Mouse (Mus musculus) intestine, postnatal 0 days (tissue): ENCODE measurements around the gene Esp4. TPM values are rescaled to one million over a fixed set of nuclear protein-coding genes. Genes with fewer than 3 reads are reported as not detected.
"Not testable (repeated sequence)": the region's sequence is repeated elsewhere in the genome, so short reads cannot be mapped to it uniquely, and the experiment has no call there.

Experiments used
- ATAC-seq: fragments of 200-750 bp; cut with Nextera tagmentation; 2 replicates; pipeline ENCODE4 v1.8.0; 2017; ENCODE audit warnings: mild to moderate bottlenecking, moderate TSS enrichment, moderate library complexity
- H3K27ac ChIP-seq: fragments of 300-500 bp; sonication (generic); 2 replicates; pipeline ENCODE4 v1.5.1; 2014; ENCODE audit warnings: mild to moderate bottlenecking, low read depth, low read length, moderate library complexity
- H3K27me3 ChIP-seq: fragments of 300-500 bp; sonication (generic); replicated peaks from 2 replicates; pipeline ENCODE4 v1.6.1; 2014; ENCODE audit warnings: low read length, mixed read lengths; ENCODE audit not compliant: control insufficient read depth, insufficient read depth
- H3K36me3 ChIP-seq: fragments of 300-500 bp; sonication (generic); 2 replicates; pipeline ENCODE4 v1.6.1; 2014; ENCODE audit warnings: mild to moderate bottlenecking, moderate library complexity; ENCODE audit not compliant: control insufficient read depth, insufficient read depth
- H3K4me1 ChIP-seq: fragments of 300-500 bp; sonication (generic); replicated peaks from 2 replicates; pipeline ENCODE4 v1.6.1; 2014; ENCODE audit warnings: antibody characterized with exemption, low read length, mixed read lengths; ENCODE audit not compliant: control insufficient read depth, insufficient read depth
- H3K4me2 ChIP-seq: fragments of 300-500 bp; sonication (generic); replicated peaks from 2 replicates; pipeline ENCODE4 v1.6.1; 2014; ENCODE audit warnings: low read depth, mild to moderate bottlenecking, moderate library complexity
- H3K4me3 ChIP-seq: fragments of 300-500 bp; sonication (generic); 2 replicates; pipeline ENCODE4 v1.5.1; 2014; ENCODE audit warnings: low read depth, low read length
- H3K9ac ChIP-seq: fragments of 300-500 bp; sonication (generic); 2 replicates; pipeline ENCODE4 v1.6.1; 2014; ENCODE audit warnings: mild to moderate bottlenecking, low read depth, low read length
- H3K9me3 ChIP-seq: fragments of 300-500 bp; sonication (generic); 2 replicates; pipeline ENCODE4 v1.6.1; 2016; ENCODE audit warnings: mixed run types; ENCODE audit not compliant: control insufficient read depth
- CTCF ChIP-seq: sonication (generic); IDR thresholded peaks from 2 replicates; pipeline ENCODE4 v1.5.1; 2016; ENCODE audit warnings: low read depth, mild to moderate bottlenecking, control low read depth, antibody characterized with exemption, moderate library complexity
- WGBS: fragments of 180-500 bp; shearing (Covaris S2); extraction: QIAGEN DNeasy Blood & Tissue Kit; methylation state at CpG from one replicate; pipeline ENCODE4 v1.1.7; 2014; 5-methylcytosine and 5-hydroxymethylcytosine counted together
- polyA plus RNA-seq: library from polyadenylated mRNA; unstranded; fragments of >200 nt; fragmentation: Nextera tagmentation; extraction: Ambion mirVana; gene quantifications from 2 replicates; pipeline ENCODE4 v1.2.1, GENCODE M21; 2015

Gene Esp4
- not detected in 2 replicates for polyA plus RNA-seq

- Histone ChIP-seq H3K27me3 (no peaks in the 10 kb centered on the region), H3K4me3 (no peak within 1 kb of the TSS), H3K9ac (no peak within 1 kb of the TSS), H3K27ac (no peak within 1 kb of the TSS), H3K9me3 (no peaks in the 10 kb centered on the region), H3K4me1 (no peaks in the 10 kb centered on the region), H3K4me2 (no peak within 1 kb of the TSS), H3K36me3 (no peaks in the 10 kb centered on the region)
- no peak for TF ChIP-seq CTCF
- ATAC-seq, result no peak
These were observed at the start of gene Esp4 for GRCm38 (mm10) chr17:40598294-40598693. TSS of gene Esp4 (plus strand) at chr17:40598594.

- H3K4me3 ChIP-seq, result no peak overlapping the region
- H3K9ac ChIP-seq, result no peak overlapping the region
- H3K36me3 ChIP-seq, result no peaks in the 10 kb centered on the region
- TF ChIP-seq CTCF, result no peak
- H3K27ac ChIP-seq, result no peak overlapping the region
- no peaks in the 10 kb centered on the region for H3K9me3 ChIP-seq
- 96% methylated on average over 1 of the region's 1 CpGs for WGBS
- no peak overlapping the region for H3K4me2 ChIP-seq
- ATAC-seq, result no peak
- no peaks in the 10 kb centered on the region for H3K4me1 ChIP-seq
- H3K27me3 ChIP-seq, result no peaks in the 10 kb centered on the region
These were observed 44.9 kb upstream of the Esp4 start for GRCm38 (mm10) chr17:40553470-40553869.

GRCm38 (mm10) chr17:40561207-40561606 lies 37.2 kb upstream of the Esp4 start, which contains the start of gene Esp6:
TSS of gene Esp6 (plus strand) at chr17:40561507.
- H3K27ac ChIP-seq, result no peak within 1 kb of the TSS
- no peak within 1 kb of the TSS for H3K4me3 ChIP-seq
- H3K36me3 ChIP-seq, result no peaks in the 10 kb centered on the region
- no peaks in the 10 kb centered on the region for H3K9me3 ChIP-seq
- TF ChIP-seq CTCF, result no peak
- H3K4me1 ChIP-seq, result no peaks in the 10 kb centered on the region
- H3K9ac ChIP-seq, result no peak within 1 kb of the TSS
- H3K4me2 ChIP-seq, result no peak within 1 kb of the TSS
- no peaks in the 10 kb centered on the region for H3K27me3 ChIP-seq
- 83% methylated on average over 5 of the region's 5 CpGs for WGBS
- ATAC-seq, result no peak

- ATAC-seq, H3K27me3 ChIP-seq, H3K36me3 ChIP-seq, H3K9me3 ChIP-seq, H3K27ac ChIP-seq, H3K4me1 ChIP-seq, H3K9ac ChIP-seq, H3K4me3 ChIP-seq, H3K4me2 ChIP-seq: not testable (repeated sequence)
- 55% methylated on average over 6 of the region's 6 CpGs for WGBS
These were observed 14.5 kb upstream of the Esp4 start for GRCm38 (mm10) chr17:40583906-40584305.

GRCm38 (mm10) chr17:40591297-40591696 lies 7.1 kb upstream of the Esp4 start:
- Histone ChIP-seq H3K9me3 (no peaks in the 10 kb centered on the region), H3K9ac (no peak overlapping the region), H3K27me3 (no peaks in the 10 kb centered on the region), H3K4me1 (no peaks in the 10 kb centered on the region), H3K27ac (no peak overlapping the region), H3K4me2 (no peak overlapping the region), H3K4me3 (no peak overlapping the region), H3K36me3 (no peaks in the 10 kb centered on the region)
- TF ChIP-seq CTCF, result no peak
- no peak for ATAC-seq

GRCm38 (mm10) chr17:40631775-40632174 lies 33.4 kb downstream of the Esp4 start, which contains the start of gene Esp3:
TSS of gene Esp3 (plus strand) at chr17:40632075.
- H3K27me3 ChIP-seq, ATAC-seq, H3K36me3 ChIP-seq, H3K27ac ChIP-seq, H3K9ac ChIP-seq, H3K4me1 ChIP-seq, H3K4me2 ChIP-seq, H3K9me3 ChIP-seq, H3K4me3 ChIP-seq: not testable (repeated sequence)
- WGBS, result 82% methylated on average over 1 of the region's 1 CpGs

Other genes with a start within 250 kb of the Esp4 start
- not detected in 2 replicates for gene Esp8, start 78.6 kb upstream of the Esp4 start, polyA plus RNA-seq
- gene Esp6, start 37.1 kb upstream of the Esp4 start, polyA plus RNA-seq, result not detected in 2 replicates
- gene Esp3, start 33.5 kb downstream of the Esp4 start, polyA plus RNA-seq, result not detected in 2 replicates
- not detected in 2 replicates for gene Esp1, start 128.5 kb downstream of the Esp4 start, polyA plus RNA-seq
- gene Crisp2, start 208.4 kb downstream of the Esp4 start, polyA plus RNA-seq, result 0.40 and 0.42 TPM in 2 replicates
- 0.09 TPM in 1 of 2 replicates, not detected in the other for gene Rhag, start 212.5 kb downstream of the Esp4 start, polyA plus RNA-seq